Mouse (Mus musculus): Measurements from ENCODE around the gene Brix1.

DNA sequence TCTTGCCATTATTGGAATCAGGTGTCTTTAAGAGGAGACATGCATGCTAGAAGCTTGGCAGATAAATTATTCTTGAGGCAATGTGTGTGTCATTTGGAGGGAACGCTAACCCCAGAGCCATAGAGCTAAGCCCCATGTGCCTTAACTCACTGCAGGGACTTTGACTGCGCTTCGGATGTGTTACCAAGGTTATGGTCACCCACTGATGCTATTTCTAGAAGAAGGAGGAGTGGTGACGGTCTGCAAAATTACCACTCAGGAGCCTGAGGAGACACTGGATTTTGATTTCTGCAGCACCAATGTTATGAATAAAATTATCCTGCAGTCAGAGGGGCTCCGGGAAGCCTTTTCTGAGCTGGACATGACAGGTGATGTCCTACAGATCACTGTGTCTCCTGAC lies 4.4 kb upstream of the Brix1 start:
- TF ChIP-seq CTCF (IDR thresholded peaks at IDR 0.05; ENCODE audit: extremely low read depth, insufficient read length, insufficient replicate concordance, low read depth, low read length) (no peak), POLR2A (IDR thresholded peaks at IDR 0.05; ENCODE audit: low read depth, low read length) (no peak)
